In genomic region chr8:118409396-118409795, GRCm38 (mm10) we compare ENCODE assay signal across 20 mouse cellular contexts.
"Had no signal": no experiment of that assay in that cellular context is flagged by ENCODE, and none has a peak within 500 bp of the region (broad histone marks: within the 10 kb centered on the region; RNA-seq: fewer than 3 reads in every experiment).

No protein-coding gene starts in this region.

- ATAC-seq: lung, postnatal 0 days; midbrain, embryonic 16.5 days had no signal

- H3K27me3 ChIP-seq: lung, embryonic 15.5 days; megakaryocyte, embryonic 14.5 days; neural tube, embryonic 13.5 days; neural tube, embryonic 15.5 days had no signal

- H3K4me2 ChIP-seq: lung, embryonic 15.5 days; midbrain, embryonic 11.5 days; neural tube, embryonic 13.5 days; neural tube, embryonic 15.5 days had no signal

- H3K4me3 ChIP-seq: lung, embryonic 15.5 days; megakaryocyte, embryonic 14.5 days; myocyte; neural tube, embryonic 13.5 days; neural tube, embryonic 15.5 days had no signal

- H3K9me3 ChIP-seq: lung, embryonic 15.5 days; neural tube, embryonic 13.5 days; neural tube, embryonic 15.5 days had no signal

- H3K36me3 ChIP-seq: lung, embryonic 15.5 days; neural tube, embryonic 13.5 days; neural tube, embryonic 15.5 days had no signal

- H3K4me1 ChIP-seq: lung, embryonic 15.5 days; megakaryocyte, embryonic 14.5 days; neural tube, embryonic 15.5 days had no signal

- H3K27ac ChIP-seq: lung, embryonic 15.5 days; macrophage; neural tube, embryonic 15.5 days had no signal

- H3K9ac ChIP-seq: lung, embryonic 15.5 days; neural tube, embryonic 13.5 days; neural tube, embryonic 15.5 days had no signal

- DNase-seq: lung, adult 2 months; lung, postnatal 14 days; lung, postnatal 36 days; retina, postnatal 1 day; right cerebral cortex, adult 18-20 months; right cerebral cortex, postnatal 25 days; right cerebral cortex, postnatal 4 days; spleen, adult 18-20 months; thymus, adult 18-20 months; thymus, postnatal 14 days; thymus, postnatal 36 days had no signal
